Mouse (Mus musculus) CH12.LX (cell line): Measurements from ENCODE around the gene Larp1.

Experiments
- CTCF ChIP-seq, 2 experiments: IDR thresholded peaks in 1 of 2; conservative IDR thresholded peaks in 1 of 2; 2 replicates each; pipeline ENCODE4 v1.5.1; 2011 to 2012; ENCODE audit warnings: low read depth in 2 of 2, low read length in 2 of 2, improper control_type of control experiment in 1 of 2, inconsistent platforms in 1 of 2, mild to moderate bottlenecking in 1 of 2, moderate library complexity in 1 of 2
- SMC3 ChIP-seq: IDR thresholded peaks from 2 replicates; pipeline ENCODE4 v1.6.1; 2011; ENCODE audit warnings: low read depth, low read length, improper control_type of control experiment

- TF ChIP-seq CTCF (conservative IDR thresholded peaks at IDR 0.05 in 1 of 2, IDR thresholded peaks at IDR 0.05 in 1 of 2; ENCODE audit: low read depth in 2 of 2, low read length in 2 of 2) (no peak), SMC3 (no peak)
Observed at GRCm38 (mm10) chr11:57959924-57960323, 48.9 kb upstream of the Larp1 start.
